Mouse (Mus musculus) thymus, adult 2 months (tissue): ENCODE data around the gene Trabd2b.

Experiments
- CTCF ChIP-seq: fragments of 200-500 bp; IDR thresholded peaks from 2 replicates; pipeline ENCODE4 v1.5.1; 2012; ENCODE audit warnings: mild to moderate bottlenecking, control low read depth, low read length, moderate library complexity, borderline replicate concordance; ENCODE audit not compliant: control insufficient read depth, poor library complexity, insufficient read depth; ENCODE audit errors: extremely low read depth
- POLR2A ChIP-seq: fragments of 200-500 bp; IDR thresholded peaks from 2 replicates; pipeline ENCODE4 v1.6.1; 2012; ENCODE audit warnings: mild to moderate bottlenecking, low read length, control low read depth, moderate library complexity; ENCODE audit not compliant: control insufficient read depth, poor library complexity, insufficient read depth; ENCODE audit errors: extremely low read depth

- TF ChIP-seq CTCF (no peak), POLR2A (no peak)
Measured at GRCm38 (mm10) chr4:114434766-114435165, 28.2 kb downstream of the Trabd2b start.
